Mouse (Mus musculus): ENCODE results near the gene Vwa7.

Gene Vwa7

DNA sequence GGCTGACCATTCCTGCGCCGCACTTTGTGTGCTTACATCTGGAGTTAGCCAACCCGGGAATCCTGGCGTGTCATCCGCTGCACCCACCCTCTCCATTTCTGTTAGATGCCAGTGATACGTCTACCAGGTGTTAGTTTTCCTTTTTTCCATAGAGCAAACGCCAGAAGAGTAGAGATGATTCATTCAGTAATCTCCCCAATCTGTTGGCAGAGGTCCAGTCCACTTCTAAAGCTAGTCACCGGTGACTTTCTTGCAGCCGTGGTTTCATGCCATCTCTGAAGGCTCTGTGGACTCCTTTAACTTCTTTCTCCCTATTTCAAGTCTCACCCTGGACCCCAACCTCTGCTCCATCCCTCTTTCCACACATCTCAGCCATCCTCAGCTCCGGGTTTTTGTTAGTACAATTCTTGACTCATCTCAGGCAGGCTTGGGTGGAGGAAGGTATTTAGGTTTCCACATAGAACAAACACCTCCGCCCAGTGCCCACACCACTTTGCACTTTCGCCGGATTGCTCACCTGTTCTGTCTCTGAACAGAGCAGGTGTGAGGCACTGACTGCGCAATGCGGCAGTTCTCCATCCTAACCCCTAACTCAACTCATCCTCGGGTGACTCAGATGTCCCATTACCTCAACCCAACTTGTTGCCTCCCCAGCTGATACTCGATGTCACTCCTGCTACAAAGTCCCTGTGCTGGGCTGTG is 52.0 kb downstream of the Vwa7 start:
- peak; percentile 38 to 48 for DNase-seq

- DNase-seq, result peak; percentile 84 to 95
These were observed 54.3 kb downstream of the Vwa7 start for GRCm38 (mm10) chr17:35070556-35071229.

GRCm38 (mm10) chr17:35071454-35071853 is 55.1 kb downstream of the Vwa7 start:
- DNase-seq, result peak in 1 of 2 experiments; percentile 42

DNA sequence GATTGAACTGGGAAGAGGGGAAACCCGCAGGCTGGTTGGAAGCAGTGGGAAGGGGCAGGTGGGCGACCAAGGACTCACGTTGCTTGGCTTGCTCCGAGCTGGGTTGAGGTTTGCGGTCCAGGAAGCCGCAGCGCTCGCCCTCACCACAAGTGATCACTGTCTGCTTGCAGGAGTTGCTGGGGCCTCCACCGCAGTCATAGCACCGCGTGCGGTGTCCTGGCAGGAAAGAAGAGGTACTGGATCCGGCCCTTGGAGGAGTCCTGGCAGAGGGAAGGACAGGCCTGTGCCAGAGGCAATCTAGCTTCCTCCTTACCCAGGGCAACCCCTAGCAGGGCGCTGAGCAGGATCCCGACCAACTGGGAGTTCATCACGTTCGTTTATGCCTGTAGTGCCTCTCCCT is 57.7 kb downstream of the Vwa7 start:
- peak; percentile 84 to 88 for DNase-seq
